In genomic region chr13:64312916-64313289, GRCm38 (mm10) we compare ENCODE assay signal across 8 mouse cellular contexts. TPM values are rescaled to one million over a fixed set of nuclear protein-coding genes. Genes with fewer than 3 reads are reported as not detected.
DNase-seq lines count a peak whose midpoint lies in the region; ATAC-seq and TF ChIP-seq lines count a peak whose summit lies in the region.

No protein-coding gene starts in this region.

- no peak overlapping the region for H3K9ac ChIP-seq in embryonic facial prominence, embryonic 12.5 days
- H3K9ac ChIP-seq in intestine, postnatal 0 days (ENCODE audit: low read depth, low read length), result 0 out of 2 replicates have a peak overlapping the region, but pooled peaks have one; percentile 58

- DNase-seq in layer of hippocampus, adult 2 months (ENCODE audit: low spot score in 2 of 2), result no peak
- no peak for DNase-seq in layer of hippocampus, postnatal 10 days (ENCODE audit: low spot score in 2 of 2)
- DNase-seq in spleen, adult 18-20 months, result no peak
- no peak for DNase-seq in layer of hippocampus, adult 9-11 months
- no peak for DNase-seq in frontal cortex, postnatal 36 days (ENCODE audit: low spot score in 2 of 2)

- peaks cover 9% of the 10 kb centered on the region for H3K79me2 ChIP-seq in myocyte (ENCODE audit: control insufficient read depth, insufficient read depth)

- ATAC-seq in embryonic facial prominence, embryonic 12.5 days (ENCODE audit: insufficient number of reproducible peaks, insufficient read depth, low FRiP score, low TSS enrichment), result peak; percentile 54; the same call in 1 of the 2 replicates
- ATAC-seq in intestine, postnatal 0 days, result peak; percentile 15; the same call in 1 of the 2 replicates

- peak overlapping the region; percentile 65 for H3ac ChIP-seq in myocyte (ENCODE audit: control insufficient read depth, insufficient read length)

- peak overlapping the region; percentile 84 for H3K4me3 ChIP-seq in layer of hippocampus, adult 2 months
- H3K4me3 ChIP-seq in embryonic facial prominence, embryonic 12.5 days, result peak overlapping the region; percentile 72
- peak overlapping the region; percentile 54 for H3K4me3 ChIP-seq in intestine, postnatal 0 days (ENCODE audit: low read depth, low read length)
- peak overlapping the region; percentile 71 for H3K4me3 ChIP-seq in myocyte

- peak overlapping the region; percentile 49 for H3K4me2 ChIP-seq in embryonic facial prominence, embryonic 12.5 days (replicated peaks)
- peak overlapping the region; percentile 72 for H3K4me2 ChIP-seq in intestine, postnatal 0 days (replicated peaks; ENCODE audit: low read depth)
- peak overlapping the region; percentile 78 for H3K4me2 ChIP-seq in myocyte (ENCODE audit: low read depth)

- no peaks in the 10 kb centered on the region for H3K9me3 ChIP-seq in embryonic facial prominence, embryonic 12.5 days
- no peaks in the 10 kb centered on the region for H3K9me3 ChIP-seq in intestine, postnatal 0 days (ENCODE audit: control insufficient read depth)

- no peaks in the 10 kb centered on the region for H3K36me3 ChIP-seq in embryonic facial prominence, embryonic 12.5 days
- H3K36me3 ChIP-seq in intestine, postnatal 0 days (ENCODE audit: control insufficient read depth, insufficient read depth), result no peaks in the 10 kb centered on the region
- H3K36me3 ChIP-seq in myocyte (ENCODE audit: control insufficient read depth, insufficient read depth), result no peaks in the 10 kb centered on the region

- TF ChIP-seq CTCF in layer of hippocampus, adult 2 months (conservative IDR thresholded peaks at IDR 0.05), result no peak
- no peak for TF ChIP-seq CTCF in intestine, postnatal 0 days (IDR thresholded peaks at IDR 0.05; ENCODE audit: low read depth)

- H3K27ac ChIP-seq in layer of hippocampus, adult 2 months, result peak overlapping the region; percentile 95; the same call in 1 of the 2 replicates
- no peak overlapping the region for H3K27ac ChIP-seq in embryonic facial prominence, embryonic 12.5 days
- no peak overlapping the region for H3K27ac ChIP-seq in intestine, postnatal 0 days (ENCODE audit: low read depth, low read length)

- WGBS in embryonic facial prominence, embryonic 12.5 days, result 0% methylated on average over 2 of the region's 2 CpGs
- WGBS in intestine, postnatal 0 days, result 0% methylated on average over 2 of the region's 2 CpGs

- H3K4me1 ChIP-seq in embryonic facial prominence, embryonic 12.5 days, result peaks cover 4% of the 10 kb centered on the region; the same call in 1 of the 2 replicates
- H3K4me1 ChIP-seq in intestine, postnatal 0 days (replicated peaks; ENCODE audit: control insufficient read depth, insufficient read depth, low read length), result no peaks in the 10 kb centered on the region

- no peak for TF ChIP-seq POLR2A in myocyte (IDR thresholded peaks at IDR 0.05; ENCODE audit: insufficient read length, low read depth)

- no peaks in the 10 kb centered on the region for H3K27me3 ChIP-seq in embryonic facial prominence, embryonic 12.5 days
- no peaks in the 10 kb centered on the region for H3K27me3 ChIP-seq in intestine, postnatal 0 days (replicated peaks; ENCODE audit: control insufficient read depth, insufficient read depth, low read length)
- no peaks in the 10 kb centered on the region for H3K27me3 ChIP-seq in myocyte (ENCODE audit: control insufficient read depth, insufficient read depth, insufficient read length)

TF ChIP-seq in myocyte, 11 proteins besides CTCF, POLR2A, EP300 and RAD21:
- TF ChIP-seq MAX (IDR thresholded peaks at IDR 0.05; ENCODE audit: low read depth) (no peak), MYOD1 (IDR thresholded peaks at IDR 0.05; ENCODE audit: control insufficient read depth in 1 of 3, insufficient read length in 2 of 3, low read depth in 2 of 3) (no peak), TCF3 (IDR thresholded peaks at IDR 0.05; ENCODE audit: insufficient read length, low read depth) (no peak)

RNA-seq across cellular contexts. Expression of gene Aaed1, which starts 0.4 kb away (rescaled TPM):
- 10 to 100 TPM; 15.2 to 16.4 TPM for total RNA-seq in layer of hippocampus, adult 2 months (2021)
- 10 to 100 TPM in 1 of 2 experiments, 1 to 10 TPM in 1; 8.5 to 11.7 TPM for total RNA-seq in layer of hippocampus, postnatal 10 days (2021)
- polyA plus RNA-seq in embryonic facial prominence, embryonic 12.5 days (2016; fragmentation: Nextera tagmentation; extraction: Ambion mirVana), result 35.1 and 37.8 TPM in 2 replicates
- 28.9 and 29.9 TPM in 2 replicates for polyA plus RNA-seq in intestine, postnatal 0 days (2015; fragmentation: Nextera tagmentation; extraction: Ambion mirVana)
- polyA plus RNA-seq in myocyte (2012; fragmentation: generic; extraction: Trizol), result 12.1 TPM

RNA-seq across cellular contexts. Expression of gene Cdc14b, which starts 37.8 kb away (rescaled TPM):
- total RNA-seq in layer of hippocampus, adult 2 months (2021), result 10 to 100 TPM in 1 of 2 experiments, 1 to 10 TPM in 1; 9.8 to 14.2 TPM
- total RNA-seq in layer of hippocampus, postnatal 10 days (2021), result 1 to 10 TPM; 2.6 to 3.2 TPM
- polyA plus RNA-seq in embryonic facial prominence, embryonic 12.5 days (2016; fragmentation: Nextera tagmentation; extraction: Ambion mirVana), result 26.3 and 27.8 TPM in 2 replicates
- polyA plus RNA-seq in intestine, postnatal 0 days (2015; fragmentation: Nextera tagmentation; extraction: Ambion mirVana), result 15.0 and 17.2 TPM in 2 replicates
- 4.4 TPM for polyA plus RNA-seq in myocyte (2012; fragmentation: generic; extraction: Trizol)

RNA-seq across cellular contexts. Expression of gene Ctsl, which starts 57.8 kb away (rescaled TPM):
- total RNA-seq in layer of hippocampus, adult 2 months (2021), result 100 to 1,000 TPM; 111 to 113 TPM
- total RNA-seq in layer of hippocampus, postnatal 10 days (2021), result 100 to 1,000 TPM; 169 to 194 TPM
- polyA plus RNA-seq in embryonic facial prominence, embryonic 12.5 days (2016; fragmentation: Nextera tagmentation; extraction: Ambion mirVana), result 153 and 157 TPM in 2 replicates
- polyA plus RNA-seq in intestine, postnatal 0 days (2015; fragmentation: Nextera tagmentation; extraction: Ambion mirVana), result 1,058 and 1,193 TPM in 2 replicates
- polyA plus RNA-seq in myocyte (2012; fragmentation: generic; extraction: Trizol), result 778 TPM
